Mouse (Mus musculus) bone marrow, adult 2 months (tissue): ENCODE measurements around the gene Gm11937.

Experiments used
- CTCF ChIP-seq: fragments of 200-500 bp; IDR thresholded peaks from 2 replicates; pipeline ENCODE4 v1.5.1; 2011; ENCODE audit warnings: low read length, control low read depth; ENCODE audit not compliant: control insufficient read depth, insufficient read depth
- POLR2A ChIP-seq: fragments of 200-500 bp; IDR thresholded peaks from 2 replicates; pipeline ENCODE4 v1.6.1; 2011; ENCODE audit warnings: low read depth, mild to moderate bottlenecking, control low read depth, low read length, borderline replicate concordance; ENCODE audit not compliant: control insufficient read depth

DNA sequence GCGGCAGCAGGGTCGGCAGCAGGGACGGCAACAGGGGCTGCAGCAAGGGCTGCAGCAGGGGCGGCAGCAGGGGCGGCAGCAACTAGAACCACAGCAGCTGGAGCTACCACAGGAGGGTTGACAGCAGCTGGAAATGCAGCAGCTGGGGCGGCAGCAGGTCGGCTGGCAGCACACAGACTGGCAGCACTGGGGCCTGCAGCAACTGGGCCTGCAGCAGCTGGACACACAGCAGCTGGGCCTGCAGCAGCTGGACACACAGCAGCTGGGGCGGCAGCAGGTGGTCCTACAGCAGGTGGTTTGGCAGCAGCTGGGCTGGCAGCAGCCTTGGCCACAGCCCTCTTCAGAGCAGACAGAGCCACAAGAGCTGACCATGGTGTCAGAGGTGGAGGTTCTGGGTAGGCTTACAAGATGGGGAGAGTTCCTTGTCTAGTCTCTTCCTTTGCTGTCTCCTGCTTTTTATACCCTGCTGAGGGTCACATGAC lies 24.7 kb upstream of the Gm11937 start, which contains the start of gene Krtap4-2:
- no peak for TF ChIP-seq CTCF
- TF ChIP-seq POLR2A: no peak
